Mouse (Mus musculus) spleen, postnatal 4 days (tissue): ENCODE measurements at regions not wholly inside any gene's neighbourhood (a gene's known extent, or its start where the extent isn't known, plus 50 kb on each side); places are given as distances from the start of the nearest gene placed in this dataset.
"Not testable (repeated sequence)": the region's sequence is repeated elsewhere in the genome, so short reads cannot be mapped to it uniquely, and the experiment has no call there.

Experiments
- DNase-seq, 2 experiments: peaks; one replicate each; pipeline ENCODE4 v3.0.0; 2022; ENCODE audit warnings: low spot score in 2 of 2

GRCm38 (mm10) chr10:22460386-22460785, 100.0 kb downstream of the Raet1d start:
- DNase-seq = not testable (repeated sequence)

GRCm38 (mm10) chr10:22460818-22461479, 100.6 kb downstream of the Raet1d start:
- not testable (repeated sequence) for DNase-seq

- DNase-seq = not testable (repeated sequence)
Measured at GRCm38 (mm10) chr10:22461480-22462050, 101.2 kb downstream of the Raet1d start.

GRCm38 (mm10) chr10:22471722-22472330, 111.5 kb downstream of the Raet1d start:
- peak in 1 of 2 experiments; percentile 45 for DNase-seq

GRCm38 (mm10) chr10:22479860-22480259, 119.5 kb downstream of the Raet1d start:
- DNase-seq = not testable (repeated sequence)

- not testable (repeated sequence) for DNase-seq
Measured at GRCm38 (mm10) chr10:22487071-22487470, 126.7 kb downstream of the Raet1d start.

- not testable (repeated sequence) for DNase-seq
Measured at GRCm38 (mm10) chr10:22491806-22492347, 131.5 kb downstream of the Raet1d start.

GRCm38 (mm10) chr10:22495975-22496496, 135.7 kb downstream of the Raet1d start:
- no peak for DNase-seq
